Mouse (Mus musculus) liver, embryonic 14.5 days (tissue): Measurements from ENCODE around the gene Mpp3. TPM values are rescaled to one million over a fixed set of nuclear protein-coding genes. Genes with fewer than 3 reads are reported as not detected.

Experiments used
- ATAC-seq: fragments of 200-750 bp; cut with Nextera tagmentation; 2 replicates; pipeline ENCODE4 v1.8.0; 2017; ENCODE audit warnings: moderate number of reproducible peaks, mild to moderate bottlenecking, moderate library complexity; ENCODE audit not compliant: insufficient read depth
- DNase-seq, 3 experiments: peaks; one replicate each; pipeline ENCODE4 v3.0.0-alpha.2; 2012 to 2013; ENCODE audit warnings: low read depth in 3 of 3, low spot score in 3 of 3
- H3K27ac ChIP-seq: fragments of 300-500 bp; sonication (generic); 2 replicates; pipeline ENCODE4 v1.5.1; 2014; ENCODE audit warnings: moderate library complexity, mild to moderate bottlenecking, control low read depth, inconsistent platforms
- H3K27me3 ChIP-seq: fragments of 300-500 bp; sonication (generic); 2 replicates; pipeline ENCODE4 v1.6.1; 2014; ENCODE audit warnings: mild to moderate bottlenecking, low read length, moderate library complexity; ENCODE audit not compliant: control insufficient read depth, insufficient read depth
- H3K36me3 ChIP-seq: fragments of 300-500 bp; sonication (generic); replicated peaks from 2 replicates; pipeline ENCODE4 v1.6.1; 2014; ENCODE audit warnings: low read depth; ENCODE audit not compliant: control insufficient read depth, insufficient read depth
- H3K4me1 ChIP-seq, 2 experiments: fragments of 200-500 bp in 1 of 2; fragments of 300-500 bp in 1 of 2; sonication (generic) in 1 of 2; replicated peaks; 2 replicates each; pipeline ENCODE4 v1.6.1; 2012 to 2014; ENCODE audit warnings: antibody characterized with exemption in 1 of 2, inconsistent platforms in 1 of 2, low read length in 1 of 2; ENCODE audit not compliant: control insufficient read depth in 2 of 2, insufficient read depth in 2 of 2
- H3K4me2 ChIP-seq: fragments of 300-500 bp; sonication (generic); 2 replicates; pipeline ENCODE4 v1.6.1; 2014; ENCODE audit warnings: low read depth, mild to moderate bottlenecking, control low read depth, moderate library complexity
- H3K4me3 ChIP-seq, 2 experiments: fragments of 200-500 bp in 1 of 2; fragments of 300-500 bp in 1 of 2; sonication (generic) in 1 of 2; 2 replicates each; pipeline ENCODE4 v1.5.1; 2012 to 2014; ENCODE audit warnings: low read depth in 2 of 2, low read length in 2 of 2, mild to moderate bottlenecking in 2 of 2, control low read depth in 1 of 2, inconsistent platforms in 1 of 2, moderate library complexity in 1 of 2; ENCODE audit not compliant: insufficient read depth in 1 of 2
- H3K9ac ChIP-seq: fragments of 300-500 bp; sonication (generic); replicated peaks from 2 replicates; pipeline ENCODE4 v1.6.1; 2014; ENCODE audit warnings: mild to moderate bottlenecking, control low read depth, moderate library complexity
- H3K9me3 ChIP-seq: fragments of 300-500 bp; sonication (generic); 2 replicates; pipeline ENCODE4 v1.6.1; 2016; ENCODE audit warnings: low read length, mixed read lengths; ENCODE audit not compliant: control insufficient read depth
- CTCF ChIP-seq: IDR thresholded peaks from 2 replicates; pipeline ENCODE4 v1.5.1; 2016; ENCODE audit warnings: antibody characterized with exemption, low read depth, control low read depth
- EP300 ChIP-seq: IDR thresholded peaks from 2 replicates; pipeline ENCODE4 v1.6.1; 2016; ENCODE audit warnings: antibody characterized with exemption, low read depth
- WGBS: fragments of 180-500 bp; shearing (Covaris S2); extraction: QIAGEN DNeasy Blood & Tissue Kit; methylation state at CpG from one replicate; pipeline ENCODE4 v1.1.7; 2014; ENCODE audit not compliant: insufficient replicate concordance; 5-methylcytosine and 5-hydroxymethylcytosine counted together
- polyA plus RNA-seq, 2 experiments: library from polyadenylated mRNA; depleted of rRNA in 1 of 2; stranded (reverse) in 1 of 2; unstranded in 1 of 2; fragments of >200 nt; fragmentation: Nextera tagmentation in 1 of 2; extraction: Ambion mirVana in 1 of 2; gene quantifications; 2 replicates each; pipeline versions ENCODE4 v1.2.1 to v1.2.3; 2012 to 2014

Gene Mpp3
- polyA plus RNA-seq, 2 experiments = 0.21 TPM; not detected in 1

- 76% methylated on average over 5 of the region's 5 CpGs for WGBS
- no peaks in the 10 kb centered on the region for H3K9me3 ChIP-seq
- TF ChIP-seq EP300 = no peak
- TF ChIP-seq CTCF = no peak
- H3K4me2 ChIP-seq = no peak overlapping the region
- H3K27me3 ChIP-seq = no peaks in the 10 kb centered on the region
- H3K4me1 ChIP-seq = peaks cover 3 to 6% of the 10 kb centered on the region in 2 experiments
- no peak for DNase-seq
- H3K4me3 ChIP-seq = no peak overlapping the region
- H3K9ac ChIP-seq = no peak overlapping the region
- ATAC-seq = no peak
- H3K36me3 ChIP-seq = no peaks in the 10 kb centered on the region
- H3K27ac ChIP-seq = no peak overlapping the region
These were observed 49.1 kb downstream of the Mpp3 start for GRCm38 (mm10) chr11:101979140-101979539.

- Histone ChIP-seq H3K36me3 (no peaks in the 10 kb centered on the region), H3K4me2 (no peak overlapping the region), H3K4me3 (no peak overlapping the region), H3K9me3 (no peaks in the 10 kb centered on the region), H3K4me1 (no peaks in the 10 kb centered on the region), H3K27ac (no peak overlapping the region), H3K9ac (no peak overlapping the region), H3K27me3 (no peaks in the 10 kb centered on the region)
- no peak for ATAC-seq
- DNase-seq = no peak
- WGBS = 78% methylated on average over 7 of the region's 7 CpGs
- peak; percentile 44 for TF ChIP-seq CTCF
- TF ChIP-seq EP300 = no peak
These were observed 51.3 kb downstream of the Mpp3 start for GRCm38 (mm10) chr11:101976949-101977348.

- no peaks in the 10 kb centered on the region for H3K27me3 ChIP-seq
- H3K9me3 ChIP-seq = no peaks in the 10 kb centered on the region
- H3K36me3 ChIP-seq = no peaks in the 10 kb centered on the region
- 54% methylated on average over 9 of the region's 9 CpGs for WGBS
- no peak for ATAC-seq
- no peak overlapping the region for H3K4me3 ChIP-seq
- no peak overlapping the region for H3K27ac ChIP-seq
- TF ChIP-seq CTCF = peak; percentile 72
- TF ChIP-seq EP300 = no peak
- no peak for DNase-seq
- no peak overlapping the region for H3K9ac ChIP-seq
- no peaks in the 10 kb centered on the region for H3K4me1 ChIP-seq
- H3K4me2 ChIP-seq = no peak overlapping the region
These were observed 53.3 kb downstream of the Mpp3 start for GRCm38 (mm10) chr11:101974923-101975322.

GRCm38 (mm10) chr11:101974181-101974580, 54.1 kb downstream of the Mpp3 start:
- 49% methylated on average over 6 of the region's 6 CpGs for WGBS
- no peak for DNase-seq
- TF ChIP-seq EP300 (no peak), CTCF (no peak)
- H3K36me3 ChIP-seq = no peaks in the 10 kb centered on the region
- no peaks in the 10 kb centered on the region for H3K4me1 ChIP-seq
- no peaks in the 10 kb centered on the region for H3K9me3 ChIP-seq
- no peak overlapping the region for H3K9ac ChIP-seq
- no peak overlapping the region for H3K4me2 ChIP-seq
- no peaks in the 10 kb centered on the region for H3K27me3 ChIP-seq
- ATAC-seq = no peak
- H3K27ac ChIP-seq = no peak overlapping the region
- H3K4me3 ChIP-seq = no peak overlapping the region

- Histone ChIP-seq H3K27ac (no peak overlapping the region), H3K36me3 (no peaks in the 10 kb centered on the region), H3K9me3 (no peaks in the 10 kb centered on the region), H3K4me2 (no peak overlapping the region), H3K9ac (no peak overlapping the region), H3K4me3 (no peak overlapping the region), H3K27me3 (no peaks in the 10 kb centered on the region), H3K4me1 (no peaks in the 10 kb centered on the region)
- DNase-seq (no peak), ATAC-seq (no peak)
- WGBS = 67% methylated on average over 9 of the region's 9 CpGs
- TF ChIP-seq EP300 = no peak
- no peak for TF ChIP-seq CTCF
These were observed 54.8 kb downstream of the Mpp3 start for GRCm38 (mm10) chr11:101973496-101973895.

GRCm38 (mm10) chr11:101972651-101973050, 55.6 kb downstream of the Mpp3 start:
- Histone ChIP-seq H3K9me3 (no peaks in the 10 kb centered on the region), H3K4me1 (no peaks in the 10 kb centered on the region), H3K27ac (no peak overlapping the region), H3K4me2 (no peak overlapping the region), H3K36me3 (no peaks in the 10 kb centered on the region), H3K9ac (no peak overlapping the region), H3K4me3 (no peak overlapping the region), H3K27me3 (no peaks in the 10 kb centered on the region; the same call in 1 of the 2 replicates)
- no peak for DNase-seq
- no peak for TF ChIP-seq EP300
- TF ChIP-seq CTCF = no peak
- 60% methylated on average over 5 of the region's 5 CpGs for WGBS
- no peak for ATAC-seq
